Mouse (Mus musculus) layer of hippocampus, postnatal 10 days (tissue): ENCODE results near the gene Cars. TPM values are rescaled to one million over a fixed set of nuclear protein-coding genes. Genes with fewer than 3 reads are reported as not detected.

Source experiments
- DNase-seq, 2 experiments: peaks; one replicate each; pipeline ENCODE4 v3.0.0; 2021; ENCODE audit warnings: low spot score in 2 of 2
- microRNA-seq, 2 experiments: library from miRNA; unstranded; fragments of <30 nt; microRNA quantifications; one replicate each; pipeline ENCODE4 v1.2.0; 2021
- total RNA-seq, 2 experiments: library from RNA; stranded (reverse); gene quantifications; 2 replicates each; pipeline ENCODE4 v1.2.3; 2021

The Cars gene
- total RNA-seq, 2 experiments from 2014 or later = 63.9 to 72.2 TPM

DNA sequence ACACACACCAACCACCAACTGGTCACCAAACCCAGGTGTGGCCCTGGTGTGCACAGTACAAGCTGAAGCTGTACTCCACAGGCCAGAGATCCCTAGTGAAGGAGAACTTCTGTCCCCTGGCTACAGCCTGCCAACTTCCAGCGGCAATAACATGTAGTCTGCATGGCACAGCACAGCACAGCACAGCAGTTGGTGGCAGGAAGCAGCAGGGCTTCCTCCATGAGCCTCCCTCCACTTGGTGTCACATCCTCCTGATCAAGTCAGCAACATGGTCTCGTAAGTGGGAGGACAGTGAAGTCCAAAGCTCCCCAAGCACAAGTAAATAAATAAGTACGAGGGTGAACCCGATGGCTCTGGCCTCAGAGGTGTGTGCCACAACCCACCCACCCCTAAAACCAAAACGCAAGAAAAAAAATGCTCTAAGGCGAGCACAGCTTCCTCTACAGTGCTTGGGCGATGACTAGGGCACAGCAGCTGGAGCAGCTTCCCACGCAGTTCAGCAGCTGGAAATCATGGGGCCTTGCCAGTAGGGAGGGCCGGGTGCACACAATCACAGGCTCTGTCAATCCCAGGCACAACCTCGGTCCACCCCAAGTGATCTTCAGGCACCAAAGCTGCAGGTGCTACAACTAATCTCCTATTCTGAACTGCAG is 86.0 kb downstream of the Cars start:
- DNase-seq = no peak

DNA sequence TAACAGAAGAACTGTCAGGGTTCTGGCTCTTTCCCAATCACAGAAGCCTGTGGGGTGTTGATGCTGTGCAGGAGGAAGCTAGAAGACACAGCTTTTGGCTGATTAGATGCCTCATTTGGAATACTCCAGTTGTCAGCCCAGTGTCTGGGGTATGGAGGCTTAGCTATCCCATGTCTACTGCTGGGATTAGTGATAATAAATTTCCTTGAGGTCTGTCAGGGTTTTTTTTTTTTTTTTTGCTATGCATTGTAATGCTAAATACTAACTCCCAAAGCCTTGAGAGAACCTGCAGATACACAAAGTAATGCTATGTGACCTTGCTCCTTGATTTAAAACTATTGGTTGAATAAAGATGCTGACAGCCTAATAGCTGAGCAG is 88.6 kb downstream of the Cars start:
- no peak for DNase-seq

DNA sequence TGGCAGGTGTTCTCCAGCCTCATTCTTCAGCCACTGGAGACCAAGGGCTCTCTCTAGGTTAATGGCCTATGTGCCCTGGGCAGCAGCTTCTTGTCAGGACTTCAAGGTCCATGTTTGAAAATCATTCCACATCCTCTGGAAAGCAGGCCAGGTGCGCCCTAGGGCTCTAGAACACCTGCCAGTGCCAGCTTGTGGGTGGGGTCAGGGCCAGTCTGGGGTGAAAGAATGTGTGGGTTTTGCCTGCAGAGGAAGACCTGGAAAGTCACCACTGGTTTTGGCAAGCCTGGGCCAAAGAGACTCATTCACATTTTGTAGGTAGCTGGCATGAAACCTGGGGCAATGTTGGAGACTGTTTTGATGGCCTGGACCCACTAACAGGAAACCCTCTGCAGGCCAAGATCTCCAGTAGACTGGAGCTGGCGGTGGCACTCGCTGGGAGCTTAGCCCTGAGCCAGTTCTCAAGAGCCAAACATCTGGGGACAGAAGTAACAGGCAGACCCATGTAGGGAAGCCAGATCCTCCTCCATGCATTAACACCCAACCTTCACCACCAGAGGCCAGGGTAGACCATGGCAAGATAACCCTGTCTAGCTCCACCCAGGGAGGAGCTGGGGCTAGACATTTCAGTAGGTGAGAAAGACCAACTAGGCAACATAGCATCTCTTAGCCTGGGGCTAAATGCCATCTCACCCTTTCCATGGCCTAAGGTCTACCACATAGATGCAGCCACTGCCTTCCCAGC is 89.1 kb downstream of the Cars start:
- DNase-seq = no peak

DNA sequence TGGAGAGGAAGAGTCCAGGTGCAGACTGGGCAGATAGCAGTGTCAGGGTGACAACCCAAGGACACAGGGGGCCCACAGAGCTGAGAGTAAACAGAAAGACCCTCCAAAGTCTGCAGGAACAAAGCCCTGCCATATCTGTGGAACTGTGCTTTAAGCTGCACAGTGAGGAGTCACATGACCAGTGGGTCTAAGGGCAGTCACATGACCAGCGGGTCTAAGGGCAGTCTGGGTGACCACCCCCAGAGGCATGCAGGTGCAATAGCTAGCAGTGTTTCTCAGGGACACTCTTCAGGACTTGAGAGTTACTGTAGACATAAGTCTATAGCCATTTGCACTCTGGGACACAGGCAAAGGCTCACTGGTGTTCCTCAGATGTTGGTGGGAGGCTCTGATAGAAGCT is 90.3 kb downstream of the Cars start:
- no peak for DNase-seq

Small RNA genes within 50 kb of the gene (microRNA-seq; reads per million reads assigned to microRNA genes)
- 0 to 0.67 reads per million in 2 experiments for gene Mir7064

Other genes starting within 250 kb of the Cars start
- 10 to 100 TPM; 13.2 to 18.5 TPM for gene Cdkn1c, start 139.0 kb downstream of the Cars start, total RNA-seq
- gene Slc22a18, start 126.4 kb downstream of the Cars start, total RNA-seq = under 1 TPM; 0.40 to 0.41 TPM
- not detected for gene Phlda2, start 96.9 kb downstream of the Cars start, total RNA-seq
- 100 to 1,000 TPM; 133 to 144 TPM for gene Nap1l4, start 51.0 kb downstream of the Cars start, total RNA-seq
- gene Tnfrsf26, start 28.6 kb upstream of the Cars start, total RNA-seq = under 1 TPM; 0.18 to 0.25 TPM
- gene Tnfrsf22, start 49.6 kb upstream of the Cars start, total RNA-seq = 1 to 10 TPM; 4.2 to 5.1 TPM
- gene Tnfrsf23, start 85.8 kb upstream of the Cars start, total RNA-seq = 1 to 10 TPM; 2.1 to 2.3 TPM
- 10 to 100 TPM; 48.5 to 48.6 TPM for gene Osbpl5, start 156.9 kb upstream of the Cars start, total RNA-seq
- gene Mrgprg, start 166.9 kb upstream of the Cars start, total RNA-seq = not detected
- gene Mrgpre, start 184.4 kb upstream of the Cars start, total RNA-seq = 1 to 10 TPM; 9.1 to 9.4 TPM
- 1 to 10 TPM; 6.1 to 6.4 TPM for gene Nadsyn1, start 222.8 kb upstream of the Cars start, total RNA-seq
- gene Dhcr7, start 223.1 kb upstream of the Cars start, total RNA-seq = 10 to 100 TPM; 80.0 to 85.0 TPM